Mouse (Mus musculus) CD4-positive, CD25-positive, alpha-beta regulatory T cell, adult 2 months (primary cell): ENCODE results near the gene Tal1.

Source experiments
- DNase-seq: peaks from one replicate; pipeline ENCODE4 v3.0.0-alpha.2; 2012; ENCODE audit warnings: low read depth, low spot score

Gene Tal1

DNA sequence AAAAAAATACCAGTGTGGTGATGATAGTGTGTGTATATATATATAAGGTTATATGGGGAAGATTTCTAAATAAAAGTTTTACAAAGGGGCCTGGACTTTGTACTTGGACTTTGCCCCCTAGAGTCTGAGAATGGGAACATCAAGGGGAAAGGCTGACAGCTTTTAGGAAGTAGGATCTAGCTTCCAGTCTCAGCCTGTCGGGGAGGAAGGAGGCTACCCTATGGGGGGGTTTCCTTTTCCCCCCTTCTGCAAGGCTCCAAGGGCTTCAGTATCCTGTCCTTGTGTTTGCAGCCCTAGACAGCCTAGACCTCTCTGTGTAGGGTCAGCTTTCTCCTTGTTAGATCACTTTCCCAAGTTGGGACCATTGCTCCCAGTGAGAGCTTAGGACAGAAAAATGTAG is 15.4 kb downstream of the Tal1 start:
- DNase-seq = no peak

DNA sequence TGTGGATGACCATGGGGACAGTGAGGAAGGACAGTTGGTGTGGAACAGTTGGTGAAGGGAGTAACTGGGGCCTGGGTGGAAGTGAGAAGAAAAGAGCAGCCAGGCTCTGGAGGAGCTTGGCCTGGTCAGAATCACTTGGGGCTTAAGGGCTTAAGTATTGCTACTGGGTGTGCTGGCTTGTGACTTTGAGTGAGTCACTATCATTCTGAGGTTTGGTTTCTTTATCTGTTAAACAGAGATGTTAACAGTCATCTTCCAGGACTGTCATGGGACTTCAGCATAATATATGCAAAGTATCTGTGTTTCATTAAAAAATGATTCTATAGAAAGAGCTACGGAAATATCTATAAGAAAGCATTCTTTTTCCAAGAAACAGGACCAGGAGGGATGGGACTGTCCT is 18.6 kb downstream of the Tal1 start:
- DNase-seq = no peak

DNA sequence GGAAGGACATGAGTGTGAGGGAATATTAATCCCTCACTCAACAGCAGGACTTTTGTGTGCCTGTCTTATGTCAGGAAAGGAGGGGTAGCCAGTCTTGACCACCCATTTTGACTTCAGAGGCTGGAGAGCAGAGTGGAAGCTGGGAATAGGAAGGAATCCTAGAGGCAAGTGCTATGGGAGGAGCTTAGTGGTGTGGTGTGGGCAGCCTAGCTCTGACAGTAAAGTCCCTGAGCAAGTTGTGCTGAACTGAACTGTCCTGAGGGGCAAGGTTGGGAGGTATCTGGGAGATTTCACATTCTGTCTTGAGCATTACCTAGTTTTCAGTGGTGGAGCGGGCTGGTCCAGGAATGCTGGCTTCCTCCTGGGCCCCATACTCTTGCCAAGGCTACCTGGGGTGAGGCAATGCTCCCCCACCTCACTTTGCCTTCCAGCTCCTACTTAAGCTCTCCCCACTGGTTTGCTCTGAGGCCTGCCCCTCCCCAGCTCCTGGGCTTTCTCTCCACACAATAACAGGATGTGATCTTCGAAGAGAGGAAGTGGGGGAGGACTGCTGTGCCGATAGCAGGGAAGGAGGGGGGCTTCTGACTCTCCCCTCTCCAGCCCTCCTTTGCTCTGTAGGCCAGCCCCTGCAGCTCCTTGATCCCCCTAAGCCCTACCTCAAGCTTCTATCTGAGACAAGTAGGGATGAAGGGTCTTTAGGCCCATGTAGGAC is 19.1 kb downstream of the Tal1 start:
- DNase-seq = peak; percentile 58

DNA sequence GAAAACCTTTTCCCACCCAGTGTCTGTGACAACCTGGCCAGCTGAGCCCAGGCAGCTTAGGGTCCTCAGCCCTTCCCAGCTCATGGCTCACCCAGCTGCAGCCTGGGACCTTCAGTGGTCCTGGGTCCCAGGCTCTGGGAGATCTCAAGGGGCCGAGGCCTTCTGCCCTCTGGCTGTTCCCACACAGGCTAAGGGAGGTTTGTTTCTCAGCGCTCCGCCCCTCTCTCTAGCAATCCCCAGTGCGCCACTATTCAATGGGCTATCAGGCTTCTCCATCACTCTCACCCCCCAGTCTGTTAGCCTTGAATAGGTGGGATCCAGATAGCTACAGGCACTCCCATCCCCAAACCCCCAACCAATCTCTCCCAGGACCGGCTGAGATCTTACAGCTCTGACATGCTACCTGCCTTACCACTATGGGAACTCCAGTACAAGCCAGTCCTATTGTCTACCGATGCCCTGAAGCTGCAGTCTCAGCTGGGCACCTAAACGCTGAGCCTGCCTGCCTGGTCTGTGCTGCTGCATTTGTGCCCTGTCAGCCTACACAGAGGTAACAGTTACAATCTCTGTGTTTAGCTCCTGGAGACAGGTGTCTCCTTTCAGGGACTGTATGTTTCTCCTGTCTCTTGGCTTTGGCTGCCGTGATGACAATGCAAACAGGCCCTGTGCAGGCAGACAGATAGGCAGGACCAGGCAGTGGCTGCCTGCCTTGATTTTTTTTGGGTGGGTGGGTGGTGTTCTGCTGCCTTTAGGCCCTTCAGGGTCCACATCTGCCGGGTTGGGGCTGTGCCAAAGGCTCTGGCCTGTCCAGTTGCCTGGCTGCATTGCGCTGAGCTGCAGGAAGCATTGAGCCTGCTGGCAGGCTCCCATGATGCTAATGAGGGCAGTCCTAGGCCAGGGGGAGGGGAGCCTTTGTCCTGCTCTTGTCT is 22.9 kb downstream of the Tal1 start:
- no peak for DNase-seq

DNA sequence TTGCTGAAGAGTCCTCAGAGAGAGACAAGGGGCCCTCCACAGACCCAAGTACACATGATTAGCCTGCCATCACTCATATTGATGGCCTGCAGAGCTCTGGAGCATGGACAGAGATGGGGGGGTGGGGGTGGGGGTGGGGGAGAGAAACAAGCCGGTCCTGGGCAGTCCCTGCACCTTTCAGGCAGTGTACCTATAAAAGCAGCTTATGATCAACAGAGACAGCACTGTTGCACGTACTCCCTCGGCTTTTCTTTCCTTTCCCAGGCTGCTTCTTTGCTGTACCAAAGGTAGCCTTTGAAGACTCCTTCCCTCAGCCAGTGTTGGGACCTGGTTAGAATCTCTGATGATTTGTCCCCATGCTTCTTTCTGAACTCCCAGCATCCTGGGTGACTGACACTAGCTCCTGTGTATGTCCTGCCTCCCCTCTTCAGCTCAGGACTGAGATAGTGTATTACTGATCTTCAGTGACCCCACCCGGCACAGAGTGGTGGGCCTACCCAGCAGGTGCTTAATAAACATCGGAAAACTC is 23.7 kb downstream of the Tal1 start:
- DNase-seq = no peak

DNA sequence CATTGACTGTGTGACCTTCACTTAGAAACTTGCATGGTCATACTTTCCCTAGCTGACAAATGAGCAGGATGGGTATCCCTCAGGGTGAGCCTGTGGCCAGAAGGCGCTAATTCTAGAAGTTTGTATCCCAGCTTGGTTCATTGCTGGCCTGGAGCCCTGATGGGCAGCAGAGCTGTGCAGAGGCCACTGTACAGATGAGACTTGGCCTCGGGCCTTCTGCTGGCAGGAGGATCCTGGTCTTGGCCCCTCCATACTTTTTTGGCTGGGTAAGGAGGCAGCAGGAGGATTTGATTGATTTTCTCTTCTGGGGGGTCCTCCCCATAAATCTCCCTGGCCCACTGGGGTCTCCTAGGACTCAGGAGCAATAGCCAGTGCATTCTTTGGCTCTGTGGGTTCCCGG is 26.8 kb downstream of the Tal1 start:
- DNase-seq = no peak

DNA sequence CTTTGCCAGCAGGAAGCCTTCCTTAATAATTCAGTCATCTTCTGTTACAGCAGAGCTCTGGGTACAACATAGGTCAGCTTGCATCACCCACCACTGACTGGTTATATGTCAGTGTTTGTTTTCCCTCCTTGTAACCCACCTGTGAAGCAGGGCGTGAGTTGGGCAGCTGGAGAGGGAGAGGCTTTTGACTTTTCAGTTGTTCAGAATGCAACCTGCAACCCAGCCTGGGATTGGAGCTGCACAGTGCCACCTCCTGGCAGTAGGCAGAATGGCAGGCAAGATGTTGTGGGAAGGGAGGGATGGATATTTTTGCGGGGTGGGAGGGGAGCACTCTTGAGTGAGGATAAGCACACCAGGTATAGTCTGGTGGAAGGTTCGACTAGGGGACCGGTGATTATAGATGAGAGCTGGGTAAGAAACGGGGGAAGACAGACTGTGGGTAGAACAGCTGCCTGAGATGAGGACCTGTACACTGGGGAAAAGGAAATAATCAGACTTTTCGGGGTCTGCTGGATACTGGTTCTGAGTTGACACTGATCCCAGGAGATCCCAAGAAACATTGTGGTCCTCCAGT is 29.4 kb downstream of the Tal1 start:
- DNase-seq = peak; percentile 82

DNA sequence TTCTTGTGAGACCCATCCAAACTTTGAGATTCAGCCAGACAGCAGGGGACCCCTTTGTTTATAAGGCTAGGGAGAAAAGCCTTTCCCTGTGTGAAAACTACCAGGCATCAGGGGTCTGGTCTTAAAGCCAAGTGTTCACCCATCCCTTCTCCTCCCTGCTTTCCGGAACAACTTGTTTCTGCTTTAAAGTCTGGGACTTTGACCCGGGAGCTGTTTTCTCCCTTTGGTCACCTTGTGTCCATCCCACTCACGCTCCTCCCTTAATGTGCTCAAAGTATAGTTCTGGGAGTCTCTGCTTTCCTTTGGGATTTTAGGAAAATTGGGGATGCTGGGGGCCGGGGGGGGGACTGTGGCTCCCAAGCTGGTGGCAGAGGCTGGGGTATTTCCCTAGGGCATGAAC is 30.0 kb downstream of the Tal1 start:
- DNase-seq = no peak

DNA sequence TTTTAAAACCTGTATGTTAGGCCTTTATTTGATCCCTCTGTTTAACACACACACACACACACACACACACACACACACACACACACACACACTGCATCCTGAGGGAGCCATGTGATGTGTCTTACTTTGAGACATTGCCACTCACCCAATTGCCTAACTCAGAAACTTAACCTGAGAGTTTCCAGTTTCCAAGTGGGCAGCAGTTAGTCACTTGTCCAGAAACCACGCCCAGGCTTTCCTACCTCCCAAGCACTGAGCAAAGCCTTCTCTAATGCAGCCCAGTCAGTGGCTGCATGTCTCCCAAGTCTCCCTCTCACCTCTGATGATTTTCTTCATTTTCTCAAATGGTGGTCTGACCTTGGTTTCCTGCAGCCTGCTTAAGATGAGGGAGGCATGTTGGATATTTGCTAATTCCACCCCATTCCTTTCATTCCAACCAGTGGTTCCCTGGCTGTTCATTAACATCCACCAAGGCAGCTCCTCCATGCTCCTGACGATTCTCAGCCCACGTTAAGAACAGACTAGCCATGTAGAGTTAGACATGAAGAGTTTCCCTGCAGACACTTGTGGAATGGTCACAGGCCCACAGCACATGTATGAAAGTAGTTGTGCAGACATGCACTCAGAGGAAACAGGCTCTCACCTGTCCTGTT is 30.7 kb downstream of the Tal1 start:
- DNase-seq = no peak

DNA sequence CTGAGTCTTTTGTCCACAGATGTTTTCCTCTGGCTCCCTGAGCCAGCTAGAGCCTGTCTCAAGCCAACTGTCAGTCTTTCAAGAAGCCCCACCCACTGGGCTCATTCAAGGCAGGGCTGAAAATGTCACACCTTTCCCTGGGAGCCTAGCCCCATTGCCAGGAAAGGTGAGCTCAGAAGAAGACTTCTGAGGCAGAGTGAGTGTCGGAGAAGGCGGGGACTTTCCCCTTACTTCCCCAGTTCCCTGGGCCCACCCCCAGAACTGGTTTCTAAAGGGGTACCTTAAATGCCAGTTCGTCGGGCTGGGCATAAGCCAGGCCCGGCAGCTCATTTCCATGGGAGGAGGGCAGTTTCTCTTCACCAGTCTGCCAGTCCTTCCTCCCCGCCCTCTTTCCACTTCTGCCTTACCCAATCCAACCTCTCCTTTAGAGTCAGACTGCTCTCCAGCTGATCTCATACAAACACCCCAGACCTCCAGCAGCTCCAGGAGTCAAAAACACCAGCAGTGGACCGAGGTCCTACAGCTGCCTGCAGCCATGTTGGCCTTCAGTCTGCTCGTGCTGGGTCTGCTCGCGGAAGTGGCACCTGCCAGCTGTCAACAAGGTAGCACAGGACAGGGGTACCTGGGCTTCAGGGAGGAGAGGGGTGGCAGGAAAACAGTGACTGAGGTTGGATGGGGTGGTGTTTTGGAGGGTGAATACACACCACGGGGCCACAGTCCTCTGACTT is 32.5 kb downstream of the Tal1 start, which contains the start of gene Pdzk1ip1:
Gene Pdzk1ip1 (plus strand): TSS at position 98 of the 728 bp plus-strand sequence.
- DNase-seq = peak; percentile 26

DNA sequence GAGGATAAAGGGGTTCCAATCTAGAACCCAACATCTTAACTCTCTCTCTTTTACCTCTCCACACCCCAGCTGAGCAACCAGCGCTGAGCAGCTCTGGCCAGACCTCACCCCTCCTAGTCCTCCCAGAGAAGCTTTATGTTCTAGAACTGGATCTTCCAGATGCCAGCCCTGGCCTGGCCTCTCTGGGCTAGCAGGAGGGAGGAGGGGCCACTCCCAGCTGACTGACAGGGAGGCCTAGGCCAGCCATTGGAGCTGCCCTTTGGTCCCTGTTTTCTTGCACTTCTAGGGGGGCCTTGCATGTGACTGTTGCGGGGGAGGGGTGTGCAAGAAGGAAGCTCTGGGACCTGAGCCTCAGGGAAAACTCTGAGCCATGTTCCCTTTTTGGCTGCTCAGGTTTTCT is 34.4 kb downstream of the Tal1 start:
- no peak for DNase-seq

DNA sequence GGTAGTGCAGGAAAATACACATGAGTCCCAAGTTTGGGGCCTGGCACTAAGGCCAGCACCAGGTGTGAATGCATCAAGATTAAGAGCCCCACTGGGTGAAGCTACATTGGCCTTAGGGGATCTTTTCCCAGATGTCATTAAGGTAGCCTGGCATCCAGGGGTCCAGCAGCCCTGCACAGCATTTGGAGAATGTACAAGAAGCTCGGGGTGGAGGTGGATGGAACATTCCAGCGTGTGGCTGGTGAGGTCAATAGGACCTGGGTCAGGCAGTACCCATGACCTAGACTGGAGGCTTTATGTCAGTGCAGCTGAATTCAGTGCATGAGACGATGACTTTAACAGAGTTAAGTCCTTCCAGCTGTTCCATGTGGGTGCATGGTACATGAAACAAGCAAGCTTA is 35.6 kb downstream of the Tal1 start:
- DNase-seq = no peak

DNA sequence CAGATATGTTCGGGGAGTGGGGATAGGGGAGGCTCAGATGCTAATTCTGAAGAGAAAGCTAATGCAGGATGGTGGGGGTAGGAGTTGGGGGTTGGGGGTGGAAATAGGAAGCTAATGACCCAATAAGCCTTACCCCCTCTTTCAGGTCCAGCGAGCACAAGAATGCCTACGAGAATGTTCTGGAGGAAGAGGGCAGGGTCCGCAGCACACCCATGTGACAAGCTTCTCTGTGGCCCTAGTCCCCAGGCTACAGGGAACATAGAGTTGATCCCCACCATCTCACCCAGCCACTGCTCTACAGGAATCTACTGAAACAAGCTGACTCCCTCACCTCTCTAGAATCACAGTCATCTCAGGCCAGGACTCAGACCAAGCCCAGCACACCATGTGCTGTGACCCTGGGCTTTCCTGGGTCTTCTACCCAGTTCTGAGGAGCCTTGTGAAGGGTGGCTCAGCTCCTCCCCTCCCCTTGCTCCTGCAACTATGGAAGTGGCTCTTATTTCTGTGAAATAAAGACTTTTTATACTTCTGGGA is 37.2 kb downstream of the Tal1 start:
- no peak for DNase-seq

DNA sequence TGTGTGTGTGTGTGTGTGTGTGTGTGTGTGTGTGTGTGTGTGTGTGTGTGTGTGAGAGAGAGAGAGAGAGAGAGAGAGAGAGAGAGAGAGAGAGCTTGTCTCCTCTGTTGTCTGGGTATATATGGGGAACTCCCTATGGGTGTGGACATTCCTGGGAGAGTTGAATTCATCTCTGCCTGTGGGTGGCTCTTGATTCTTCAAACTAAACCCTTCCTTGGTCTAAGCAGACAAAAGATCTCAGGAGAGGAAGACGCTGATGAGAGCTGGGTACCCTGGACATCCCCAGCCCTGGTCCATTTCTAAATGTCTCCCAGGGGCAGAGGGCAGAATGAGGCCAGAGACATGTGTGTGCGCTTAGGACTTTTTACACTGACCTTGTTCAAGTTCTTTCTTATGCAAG is 37.8 kb downstream of the Tal1 start:
- DNase-seq = no peak

DNA sequence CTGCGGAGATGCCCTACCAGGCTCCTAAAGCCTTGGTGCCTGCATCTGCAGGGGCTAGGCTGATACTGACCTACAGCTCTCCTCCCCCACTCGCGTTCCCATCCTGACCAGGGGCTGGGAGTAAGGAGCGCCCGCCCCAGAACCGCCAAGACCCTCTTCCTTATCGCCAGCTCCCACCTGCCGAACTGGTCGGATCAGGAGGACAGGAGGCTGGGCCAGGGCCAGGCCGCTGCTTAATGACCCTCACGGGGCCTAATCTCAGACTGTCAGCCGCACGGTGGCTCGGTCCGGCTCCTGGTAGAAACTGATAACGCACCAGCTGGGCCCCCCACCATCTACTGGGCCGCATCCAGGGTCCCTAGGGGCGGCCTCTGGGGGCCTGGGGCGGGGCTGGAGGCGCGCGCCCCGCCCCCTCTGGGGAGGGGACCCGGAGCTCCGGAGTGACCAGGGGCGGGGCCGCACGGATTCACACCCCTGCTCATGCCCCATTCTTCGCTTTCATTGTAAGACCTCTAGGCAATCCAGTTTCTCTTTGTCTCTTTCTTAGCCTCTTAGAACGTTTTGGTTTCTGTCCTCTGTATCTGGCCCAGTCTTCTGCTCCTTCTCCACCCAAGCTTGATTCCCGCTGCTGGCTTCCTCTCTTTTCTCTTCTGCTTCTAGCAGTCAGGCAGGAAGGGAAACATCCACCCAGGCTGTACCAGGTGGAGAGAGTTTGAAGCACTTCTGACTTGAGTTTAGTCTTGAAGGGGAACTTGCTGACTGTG is 39.6 kb downstream of the Tal1 start:
- DNase-seq = peak; percentile 26

DNA sequence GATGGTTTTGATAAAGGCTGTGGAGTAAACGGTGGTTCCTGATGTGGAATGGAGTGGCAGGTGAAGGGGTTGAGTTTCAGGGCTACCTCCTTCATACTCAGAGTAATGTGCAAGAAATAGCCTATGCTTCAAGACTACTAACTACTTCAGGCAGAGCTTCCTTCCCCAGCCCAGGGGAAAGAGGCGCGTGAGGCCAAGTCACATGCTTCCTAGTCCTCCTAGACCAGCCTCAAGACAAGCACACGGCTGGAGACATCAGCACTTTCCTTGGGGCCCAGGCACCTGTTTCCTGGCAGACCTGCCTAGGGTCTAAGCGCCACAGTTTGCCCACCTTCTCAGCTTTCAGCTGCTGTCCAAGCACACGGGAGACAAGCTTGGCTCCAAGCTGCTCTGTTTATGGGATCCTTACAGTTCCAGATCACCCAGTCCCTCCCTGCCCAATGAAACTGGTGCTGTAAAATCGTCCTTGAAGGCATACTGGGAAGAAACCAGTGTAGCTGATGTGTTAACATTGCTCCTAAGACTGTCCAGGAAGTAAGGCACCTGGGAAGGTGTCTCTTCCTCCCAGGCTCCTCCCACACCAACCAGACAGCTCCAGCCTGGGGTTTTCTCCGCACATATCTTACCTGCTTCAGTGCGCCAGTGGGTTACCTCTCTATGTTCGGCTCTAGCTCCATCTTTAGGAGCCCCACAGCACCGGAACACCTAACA is 40.4 kb downstream of the Tal1 start:
- peak; percentile 35 for DNase-seq

DNA sequence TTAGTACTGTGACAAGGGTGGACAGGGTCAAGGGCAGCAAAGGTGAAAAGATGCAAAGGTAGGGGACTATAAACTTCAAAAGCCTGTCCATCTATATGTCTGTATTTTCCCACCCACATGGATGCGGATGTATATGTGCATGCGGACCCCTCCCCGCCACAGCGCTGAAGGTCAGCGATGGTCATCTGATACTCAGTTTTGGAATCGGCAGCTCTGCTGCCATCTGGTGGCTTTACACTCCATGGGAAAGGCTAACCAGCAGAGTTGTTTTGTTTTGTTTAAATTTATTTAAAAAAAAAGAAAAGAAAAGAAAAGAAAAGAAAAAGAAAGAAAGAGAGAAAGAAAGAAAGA is 40.9 kb downstream of the Tal1 start:
- DNase-seq = peak; percentile 40

DNA sequence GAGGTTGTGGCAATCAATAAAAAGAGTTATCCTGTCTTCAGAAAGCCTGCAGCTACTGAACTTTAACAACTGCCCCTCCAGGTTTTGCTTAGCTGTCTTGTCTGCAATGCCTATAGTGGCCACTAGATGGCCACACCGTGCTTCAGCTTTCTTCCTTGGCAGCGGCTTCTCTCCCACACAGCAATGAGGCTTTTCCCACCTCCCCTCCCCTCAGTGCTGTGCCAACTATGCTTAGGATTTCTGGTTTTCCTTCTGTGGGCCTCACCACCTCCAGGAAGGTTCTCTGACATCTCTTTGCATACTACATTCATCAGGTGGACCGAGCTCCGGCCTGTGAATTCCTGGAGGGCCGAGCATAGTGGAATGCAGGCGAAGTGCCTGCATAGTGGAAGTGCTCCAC is 45.5 kb downstream of the Tal1 start:
- DNase-seq = peak; percentile 75

DNA sequence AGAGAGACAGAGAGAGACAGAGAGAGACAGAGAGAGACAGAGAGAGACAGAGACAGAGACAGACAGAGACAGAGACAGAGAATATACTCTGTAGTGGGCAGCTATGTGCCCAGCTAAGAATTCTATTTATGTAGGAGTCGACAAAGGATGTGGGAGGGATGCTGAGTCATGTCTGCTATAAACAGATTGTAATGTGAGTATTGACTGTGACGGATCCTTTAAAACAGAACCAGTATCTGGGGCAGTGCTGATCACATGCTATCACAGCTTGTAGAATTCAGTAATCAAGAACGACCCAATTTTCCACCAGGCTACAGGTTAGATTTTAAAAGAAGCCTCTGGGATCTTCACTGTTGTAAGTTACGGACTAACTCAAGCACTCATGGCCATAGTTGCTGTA is 47.3 kb downstream of the Tal1 start:
- DNase-seq = no peak

DNA sequence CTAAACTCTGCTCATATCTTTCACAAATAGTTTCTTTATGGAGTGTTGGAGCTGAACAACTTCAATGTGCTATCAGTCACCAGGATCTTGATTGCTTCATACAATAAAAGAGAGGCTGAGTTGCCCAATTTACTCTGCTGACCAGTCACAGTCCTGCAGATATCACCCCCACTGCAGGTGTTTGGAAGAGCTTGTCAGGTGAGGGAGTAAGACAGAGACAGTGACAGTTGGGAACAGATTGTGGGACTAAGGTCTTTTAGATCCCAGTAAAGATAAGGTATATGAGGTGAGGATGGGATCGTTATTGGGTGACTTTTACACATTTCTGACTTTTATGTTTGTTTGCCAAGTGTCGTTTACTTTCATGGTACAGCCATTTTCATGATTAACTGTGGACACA is 54.9 kb downstream of the Tal1 start:
- no peak for DNase-seq
